Mouse (Mus musculus) kidney, adult 9 months (tissue): ENCODE measurements around the gene Sprr2d.

Source experiments
- DNase-seq: peaks from one replicate; pipeline ENCODE4 v3.0.0; 2022

Gene Sprr2d

GRCm38 (mm10) chr3:92338840-92339239 lies at the start of gene Sprr2d:
Gene Sprr2d (plus strand): TSS chr3:92339140.
- DNase-seq, result no peak

DNA sequence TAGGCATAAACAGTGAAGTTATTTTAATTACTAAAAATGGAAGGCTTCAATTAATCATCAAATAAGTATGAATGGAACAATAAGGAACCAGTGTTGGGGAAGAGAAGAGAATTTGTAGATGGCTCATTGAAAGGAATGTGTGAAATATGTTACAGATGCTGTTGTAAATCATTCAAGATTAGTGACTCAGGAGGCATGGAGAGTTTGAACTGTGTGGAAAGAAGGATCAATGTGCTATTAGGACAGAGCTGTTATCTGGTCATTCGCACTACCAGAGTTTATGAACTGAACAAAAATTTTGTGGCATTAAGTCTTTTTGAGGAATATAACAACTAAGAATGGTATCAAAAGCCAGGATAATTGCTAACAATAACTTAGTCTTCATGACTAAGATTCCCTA lies 31.5 kb upstream of the Sprr2d start:
- DNase-seq, result no peak

DNA sequence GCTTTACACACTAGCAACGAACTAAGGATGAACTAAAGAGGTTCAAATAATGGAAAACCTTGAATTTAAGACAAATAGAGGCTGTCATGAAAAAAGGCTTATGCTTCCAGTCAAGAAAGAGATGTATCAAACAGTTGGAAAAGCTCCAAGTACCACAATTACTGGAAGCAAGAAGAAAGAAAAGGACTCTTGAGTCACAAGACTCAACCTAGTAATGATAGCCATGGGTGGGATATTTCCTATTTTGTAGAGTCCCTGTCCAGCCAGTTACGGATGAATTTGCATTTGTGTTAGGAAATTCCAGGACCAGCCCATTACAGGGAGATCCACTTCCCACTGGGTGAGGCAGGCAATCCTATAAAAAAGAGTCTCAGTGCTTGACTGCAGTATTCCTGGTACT lies 22.6 kb upstream of the Sprr2d start, which contains the start of gene Sprr2b:
Gene Sprr2b, plus strand, starts transcription at position 301 of the 400 bp plus-strand sequence.
- no peak for DNase-seq

DNA sequence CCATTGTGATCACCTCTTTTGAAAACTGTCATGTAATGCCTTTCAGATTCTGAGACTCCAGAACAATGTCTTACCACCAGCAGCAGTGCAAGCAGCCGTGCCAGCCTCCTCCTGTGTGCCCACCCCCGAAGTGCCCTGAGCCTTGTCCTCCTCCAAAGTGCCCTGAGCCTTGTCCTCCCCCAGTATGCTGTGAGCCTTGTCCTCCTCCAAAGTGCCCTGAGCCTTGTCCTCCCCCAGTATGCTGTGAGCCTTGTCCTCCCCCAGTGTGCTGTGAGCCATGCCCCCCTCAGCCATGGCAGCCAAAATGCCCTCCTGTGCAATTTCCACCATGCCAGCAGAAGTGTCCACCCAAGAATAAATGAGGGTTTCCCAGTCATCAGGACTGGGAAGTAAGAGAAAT lies 21.6 kb upstream of the Sprr2d start:
- no peak for DNase-seq

DNA sequence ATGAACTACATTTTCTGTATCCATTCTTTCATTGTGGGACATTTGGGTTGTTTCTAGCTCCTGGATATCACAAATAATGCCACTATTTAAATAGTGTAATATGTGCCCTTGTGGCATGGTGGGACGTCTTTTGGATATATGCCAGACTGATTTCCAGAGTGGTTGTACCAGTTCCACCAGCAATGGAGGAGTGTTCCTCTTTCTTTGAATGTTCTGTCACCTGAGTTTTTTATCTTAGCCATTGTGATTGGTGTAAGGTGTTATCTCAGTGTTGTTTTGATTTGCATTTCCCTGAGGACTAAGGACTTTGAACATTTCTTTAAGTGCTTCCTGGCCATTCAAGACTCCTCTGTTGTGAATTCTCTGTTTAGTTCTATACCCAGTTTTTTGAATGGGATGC lies 2.7 kb upstream of the Sprr2d start:
- no peak for DNase-seq

- DNase-seq, result no peak
Measured at GRCm38 (mm10) chr3:92351843-92352242, 12.9 kb downstream of the Sprr2d start, which contains the start of gene Sprr2e. Gene Sprr2e (plus strand): TSS chr3:92352143.

- DNase-seq, result no peak
Measured at GRCm38 (mm10) chr3:92361619-92362018, 22.7 kb downstream of the Sprr2d start.

GRCm38 (mm10) chr3:92364887-92365286 lies 25.9 kb downstream of the Sprr2d start, which contains the start of gene Sprr2f:
Gene Sprr2f (plus strand): TSS chr3:92365187.
- no peak for DNase-seq

- DNase-seq, result no peak
Measured at GRCm38 (mm10) chr3:92373613-92374012, 34.7 kb downstream of the Sprr2d start.

DNA sequence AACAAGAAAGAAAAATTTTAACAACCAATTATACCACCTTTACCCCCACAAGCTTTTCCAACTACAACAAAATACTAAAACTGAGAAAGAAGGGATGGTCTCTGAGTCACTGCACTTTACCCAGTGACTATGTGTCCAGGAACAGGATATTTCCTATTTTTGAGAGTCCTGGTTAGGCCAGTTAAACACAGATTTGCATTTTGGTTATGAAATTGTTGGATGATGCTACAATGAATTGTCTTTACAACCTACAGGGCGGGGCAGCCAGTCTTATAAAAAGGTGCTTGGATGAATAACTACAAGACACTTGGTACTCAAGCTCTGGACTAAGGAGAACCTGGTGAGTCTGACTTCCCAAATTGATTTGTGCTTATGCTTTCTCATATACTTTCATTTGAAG lies 46.4 kb downstream of the Sprr2d start, which contains the start of gene Sprr2h:
Gene Sprr2h, plus strand, starts transcription at position 301 of the 400 bp plus-strand sequence.
- no peak for DNase-seq
